8 mouse cellular contexts compared by ENCODE assay signal in genomic region chr19:42722500-42722899, GRCm38 (mm10). TPM values are rescaled to one million over a fixed set of nuclear protein-coding genes. Genes with fewer than 3 reads are reported as not detected.
A peak's percentile ranks its signal among the peaks of the same experiment; 100 is the strongest.
DNase-seq lines count a peak whose midpoint lies in the region; ATAC-seq and TF ChIP-seq lines count a peak whose summit lies in the region.

No protein-coding gene starts in this region.

- H3K27ac ChIP-seq in stomach, embryonic 14.5 days (ENCODE audit: low read length), result no peak overlapping the region
- H3K27ac ChIP-seq in stomach, postnatal 0 days (replicated peaks), result no peak overlapping the region
- no peak overlapping the region for H3K27ac ChIP-seq in stomach, embryonic 15.5 days

- H3K9ac ChIP-seq in stomach, embryonic 14.5 days (replicated peaks; ENCODE audit: low read depth, low read length), result no peak overlapping the region
- H3K9ac ChIP-seq in stomach, postnatal 0 days (ENCODE audit: low read length), result no peak overlapping the region
- H3K9ac ChIP-seq in stomach, embryonic 15.5 days, result no peak overlapping the region

- H3K36me3 ChIP-seq in stomach, embryonic 14.5 days (ENCODE audit: control insufficient read depth, insufficient read depth, low read length), result no peaks in the 10 kb centered on the region
- no peaks in the 10 kb centered on the region for H3K36me3 ChIP-seq in stomach, postnatal 0 days (ENCODE audit: control insufficient read depth, insufficient read depth, low read length)
- no peaks in the 10 kb centered on the region for H3K36me3 ChIP-seq in stomach, embryonic 15.5 days

- peaks cover 10% of the 10 kb centered on the region; the same call in 1 of the 2 replicates for H3K4me1 ChIP-seq in stomach, embryonic 14.5 days (ENCODE audit: control insufficient read depth, insufficient read depth, low read length)
- H3K4me1 ChIP-seq in stomach, postnatal 0 days (replicated peaks; ENCODE audit: control insufficient read depth, insufficient read depth), result no peaks in the 10 kb centered on the region
- H3K4me1 ChIP-seq in stomach, embryonic 15.5 days, result peaks cover 3% of the 10 kb centered on the region; the same call in 1 of the 2 replicates

- H3K27me3 ChIP-seq in stomach, embryonic 14.5 days (ENCODE audit: control insufficient read depth, insufficient read depth, low read length), result no peaks in the 10 kb centered on the region
- no peaks in the 10 kb centered on the region for H3K27me3 ChIP-seq in stomach, postnatal 0 days (ENCODE audit: control insufficient read depth, insufficient read depth, low read length)
- no peaks in the 10 kb centered on the region for H3K27me3 ChIP-seq in stomach, embryonic 15.5 days (replicated peaks)

- no peak overlapping the region for H3K4me2 ChIP-seq in stomach, embryonic 14.5 days (replicated peaks; ENCODE audit: low read depth, low read length)
- no peak overlapping the region for H3K4me2 ChIP-seq in stomach, postnatal 0 days (replicated peaks; ENCODE audit: low read depth)
- no peak overlapping the region for H3K4me2 ChIP-seq in stomach, embryonic 15.5 days

- H3K9me3 ChIP-seq in stomach, embryonic 14.5 days (ENCODE audit: control insufficient read depth, low read depth, low read length), result no peaks in the 10 kb centered on the region
- H3K9me3 ChIP-seq in stomach, postnatal 0 days (ENCODE audit: control insufficient read depth, low read length), result no peaks in the 10 kb centered on the region
- no peaks in the 10 kb centered on the region for H3K9me3 ChIP-seq in stomach, embryonic 15.5 days

- TF ChIP-seq EP300 in stomach, postnatal 0 days (optimal IDR thresholded peaks at IDR 0.05), result no peak

- TF ChIP-seq CTCF in stomach, postnatal 0 days (IDR thresholded peaks at IDR 0.05; ENCODE audit: low read depth), result no peak

- WGBS in stomach, embryonic 14.5 days, result 6% methylated on average over 2 of the region's 2 CpGs
- WGBS in stomach, postnatal 0 days, result 3% methylated on average over 2 of the region's 2 CpGs
- 8% methylated on average over 2 of the region's 2 CpGs for WGBS in stomach, embryonic 15.5 days

- peak; percentile 77; the same call in 1 of the 2 replicates for ATAC-seq in stomach, embryonic 14.5 days (ENCODE audit: insufficient number of reproducible peaks, insufficient read depth, low FRiP score, low read depth)
- ATAC-seq in stomach, postnatal 0 days (ENCODE audit: low FRiP score, low TSS enrichment), result no peak
- ATAC-seq in stomach, embryonic 15.5 days (ENCODE audit: insufficient read depth, low FRiP score, low read depth), result peak; percentile 44; the same call in 1 of the 2 replicates

- no peak overlapping the region for H3K4me3 ChIP-seq in stomach, embryonic 14.5 days (ENCODE audit: low read depth, low read length)
- H3K4me3 ChIP-seq in stomach, postnatal 0 days (ENCODE audit: low read depth, low read length), result no peak overlapping the region
- H3K4me3 ChIP-seq in stomach, embryonic 15.5 days (replicated peaks), result no peak overlapping the region

- DNase-seq in embryo, embryonic 11.5 days (ENCODE audit: low read depth, low spot score), result peak; percentile 46
- DNase-seq in embryo, embryonic 10.5 days (ENCODE audit: low spot score), result no peak
- DNase-seq in stomach, postnatal 0 days (ENCODE audit: low spot score), result no peak
- peak; percentile 58 to 64 for DNase-seq in kidney, postnatal 4 days
- no peak for DNase-seq in layer of hippocampus, postnatal 14 days (ENCODE audit: low spot score in 2 of 2)
- DNase-seq in thymus, postnatal 0 days (ENCODE audit: low spot score), result no peak

RNA-seq across cellular contexts. Expression of gene Pyroxd2, which starts 30.1 kb away (rescaled TPM):
- polyA plus RNA-seq in stomach, embryonic 14.5 days (2014; fragmentation: Nextera tagmentation; extraction: Ambion mirVana), result 2.8 and 3.1 TPM in 2 replicates
- 1.8 and 1.9 TPM in 2 replicates for polyA plus RNA-seq in stomach, postnatal 0 days (2015; fragmentation: Nextera tagmentation; extraction: Ambion mirVana)
- polyA plus RNA-seq in stomach, embryonic 15.5 days (2015; fragmentation: Nextera tagmentation; extraction: Ambion mirVana), result 4.1 TPM in 2 replicates
- total RNA-seq in layer of hippocampus, postnatal 14 days (2021), result 1 to 10 TPM; 3.0 to 3.1 TPM
- polyA plus RNA-seq in thymus, postnatal 0 days (2015; fragmentation: Nextera tagmentation; extraction: Ambion mirVana), result 0.69 and 0.89 TPM in 2 replicates

RNA-seq across cellular contexts. Expression of gene Hps1, which starts 57.3 kb away (rescaled TPM):
- 13.2 and 14.3 TPM in 2 replicates for polyA plus RNA-seq in stomach, embryonic 14.5 days (2014; fragmentation: Nextera tagmentation; extraction: Ambion mirVana)
- polyA plus RNA-seq in stomach, postnatal 0 days (2015; fragmentation: Nextera tagmentation; extraction: Ambion mirVana), result 11.0 and 11.8 TPM in 2 replicates
- 16.0 and 18.0 TPM in 2 replicates for polyA plus RNA-seq in stomach, embryonic 15.5 days (2015; fragmentation: Nextera tagmentation; extraction: Ambion mirVana)
- total RNA-seq in layer of hippocampus, postnatal 14 days (2021), result 1 to 10 TPM; 7.2 to 9.9 TPM
- 16.0 and 16.5 TPM in 2 replicates for polyA plus RNA-seq in thymus, postnatal 0 days (2015; fragmentation: Nextera tagmentation; extraction: Ambion mirVana)

Comparison
In these comparisons a context has a peak if more than half of its experiments do, and no peak if none do; other contexts are left out.
1. DNase-seq: peak in embryo, embryonic 11.5 days (single experiment) and kidney, postnatal 4 days (2 of 2); none in embryo, embryonic 10.5 days (single experiment), stomach, postnatal 0 days (single experiment), layer of hippocampus, postnatal 14 days (0 of 2) and thymus, postnatal 0 days (single experiment).